Mouse (Mus musculus) intestine, embryonic 16.5 days (tissue): ENCODE measurements around the gene Lmo3. TPM values are rescaled to one million over a fixed set of nuclear protein-coding genes. Genes with fewer than 3 reads are reported as not detected.

ENCODE experiments used
- ATAC-seq: fragments of 200-750 bp; cut with Nextera tagmentation; 2 replicates; pipeline ENCODE4 v1.8.0; 2017; ENCODE audit warnings: moderate TSS enrichment, moderate library complexity
- H3K27ac ChIP-seq: fragments of 300-500 bp; sonication (generic); 2 replicates; pipeline ENCODE4 v1.5.1; 2014; ENCODE audit warnings: mild to moderate bottlenecking, low read length
- H3K27me3 ChIP-seq: fragments of 300-500 bp; sonication (generic); replicated peaks from 2 replicates; pipeline ENCODE4 v1.6.1; 2014; ENCODE audit warnings: low read length, control low read depth, mixed read lengths; ENCODE audit not compliant: control insufficient read depth, insufficient read depth
- H3K36me3 ChIP-seq: fragments of 300-500 bp; sonication (generic); 2 replicates; pipeline ENCODE4 v1.6.1; 2014; ENCODE audit warnings: low read length, control low read depth; ENCODE audit not compliant: control insufficient read depth, insufficient read depth
- H3K4me1 ChIP-seq: fragments of 300-500 bp; sonication (generic); 2 replicates; pipeline ENCODE4 v1.6.1; 2014; ENCODE audit warnings: low read length, control low read depth, mixed read lengths; ENCODE audit not compliant: control insufficient read depth, insufficient read depth
- H3K4me2 ChIP-seq: fragments of 300-500 bp; sonication (generic); 2 replicates; pipeline ENCODE4 v1.6.1; 2014; ENCODE audit warnings: low read depth, low read length, control low read depth
- H3K4me3 ChIP-seq: fragments of 300-500 bp; sonication (generic); 2 replicates; pipeline ENCODE4 v1.5.1; 2014; ENCODE audit warnings: mild to moderate bottlenecking, low read length
- H3K9ac ChIP-seq: fragments of 300-500 bp; sonication (generic); 2 replicates; pipeline ENCODE4 v1.6.1; 2014; ENCODE audit warnings: low read depth, low read length
- H3K9me3 ChIP-seq: fragments of 300-500 bp; sonication (generic); 2 replicates; pipeline ENCODE4 v1.6.1; 2016; ENCODE audit warnings: low read length, control low read depth; ENCODE audit not compliant: control insufficient read depth
- WGBS: fragments of 180-500 bp; shearing (Covaris S2); extraction: QIAGEN DNeasy Blood & Tissue Kit; methylation state at CpG from one replicate; pipeline ENCODE4 v1.1.7; 2014; 5-methylcytosine and 5-hydroxymethylcytosine counted together
- polyA plus RNA-seq: library from polyadenylated mRNA; unstranded; fragments of >200 nt; fragmentation: Nextera tagmentation; extraction: Ambion mirVana; gene quantifications from 2 replicates; pipeline ENCODE4 v1.2.1, GENCODE M21; 2015

Lmo3 gene
- polyA plus RNA-seq, 1 experiment from 2014 or later: 13.3 TPM

- Histone ChIP-seq H3K4me2 (no peak overlapping the region), H3K27ac (no peak overlapping the region), H3K9me3 (no peaks in the 10 kb centered on the region), H3K4me3 (no peak overlapping the region), H3K27me3 (no peaks in the 10 kb centered on the region), H3K9ac (no peak overlapping the region), H3K36me3 (no peaks in the 10 kb centered on the region), H3K4me1 (no peaks in the 10 kb centered on the region)
- WGBS: 46% methylated on average over 6 of the region's 6 CpGs
- ATAC-seq: peak; percentile 72
Observed at GRCm38 (mm10) chr6:138402031-138402430, 179.7 kb downstream of the Lmo3 start.

GRCm38 (mm10) chr6:138398836-138399235, 182.9 kb downstream of the Lmo3 start:
- no peaks in the 10 kb centered on the region for H3K4me1 ChIP-seq
- no peak for ATAC-seq
- 93% methylated on average over 1 of the region's 1 CpGs for WGBS
- H3K27ac ChIP-seq: no peak overlapping the region
- no peaks in the 10 kb centered on the region for H3K36me3 ChIP-seq
- H3K9me3 ChIP-seq: no peaks in the 10 kb centered on the region
- no peak overlapping the region for H3K9ac ChIP-seq
- no peaks in the 10 kb centered on the region for H3K27me3 ChIP-seq
- no peak overlapping the region for H3K4me2 ChIP-seq
- no peak overlapping the region for H3K4me3 ChIP-seq

- Histone ChIP-seq H3K4me1 (no peaks in the 10 kb centered on the region), H3K27me3 (no peaks in the 10 kb centered on the region), H3K36me3 (no peaks in the 10 kb centered on the region), H3K4me3 (no peak overlapping the region), H3K4me2 (no peak overlapping the region), H3K9me3 (no peaks in the 10 kb centered on the region), H3K27ac (no peak overlapping the region), H3K9ac (no peak overlapping the region)
- no peak for ATAC-seq
- WGBS: 72% methylated on average over 5 of the region's 5 CpGs
Observed at GRCm38 (mm10) chr6:138391085-138391484, 190.7 kb downstream of the Lmo3 start.

GRCm38 (mm10) chr6:138388168-138388936, 193.4 kb downstream of the Lmo3 start:
- H3K4me3 ChIP-seq: no peak overlapping the region
- H3K36me3 ChIP-seq: no peaks in the 10 kb centered on the region
- no peak overlapping the region for H3K27ac ChIP-seq
- no peaks in the 10 kb centered on the region for H3K4me1 ChIP-seq
- H3K4me2 ChIP-seq: no peak overlapping the region
- no peak overlapping the region for H3K9ac ChIP-seq
- no peaks in the 10 kb centered on the region for H3K9me3 ChIP-seq
- WGBS: 82% methylated on average over 18 of the region's 18 CpGs
- no peaks in the 10 kb centered on the region for H3K27me3 ChIP-seq
- no peak for ATAC-seq

GRCm38 (mm10) chr6:138383208-138383607, 198.6 kb downstream of the Lmo3 start:
- Histone ChIP-seq H3K27ac (no peak overlapping the region), H3K27me3 (no peaks in the 10 kb centered on the region), H3K4me1 (no peaks in the 10 kb centered on the region), H3K4me3 (no peak overlapping the region), H3K36me3 (no peaks in the 10 kb centered on the region), H3K4me2 (no peak overlapping the region), H3K9ac (no peak overlapping the region), H3K9me3 (no peaks in the 10 kb centered on the region)
- ATAC-seq: no peak
- 83% methylated on average over 1 of the region's 1 CpGs for WGBS

- Histone ChIP-seq H3K36me3 (no peaks in the 10 kb centered on the region), H3K27ac (no peak overlapping the region), H3K4me1 (no peaks in the 10 kb centered on the region), H3K4me2 (no peak overlapping the region), H3K4me3 (no peak overlapping the region), H3K9me3 (no peaks in the 10 kb centered on the region), H3K27me3 (no peaks in the 10 kb centered on the region), H3K9ac (no peak overlapping the region)
- WGBS: 78% methylated on average over 2 of the region's 2 CpGs
- ATAC-seq: no peak
Observed at GRCm38 (mm10) chr6:138371176-138371575, 210.6 kb downstream of the Lmo3 start.

- no peak overlapping the region for H3K4me2 ChIP-seq
- H3K27me3 ChIP-seq: no peaks in the 10 kb centered on the region
- no peaks in the 10 kb centered on the region for H3K4me1 ChIP-seq
- no peak overlapping the region for H3K4me3 ChIP-seq
- 51% methylated on average over 5 of the region's 5 CpGs for WGBS
- no peaks in the 10 kb centered on the region for H3K36me3 ChIP-seq
- no peak for ATAC-seq
- no peak overlapping the region for H3K9ac ChIP-seq
- H3K9me3 ChIP-seq: no peaks in the 10 kb centered on the region
- no peak overlapping the region for H3K27ac ChIP-seq
Observed at GRCm38 (mm10) chr6:138364111-138364510, 217.7 kb downstream of the Lmo3 start.

- 56% methylated on average over 3 of the region's 3 CpGs for WGBS
- peak; percentile 98 for ATAC-seq
Observed at GRCm38 (mm10) chr6:138350587-138351345, 231.0 kb downstream of the Lmo3 start.

GRCm38 (mm10) chr6:138346558-138346957, 235.2 kb downstream of the Lmo3 start:
- ATAC-seq: peak; percentile 32

More at GRCm38 (mm10) chr6:138350587-138351345, 231.0 kb downstream of the Lmo3 start:
- peak overlapping the region; percentile 90 for H3K27ac ChIP-seq
- no peak overlapping the region for H3K4me3 ChIP-seq
- H3K4me1 ChIP-seq: no peaks in the 10 kb centered on the region
- no peak overlapping the region for H3K4me2 ChIP-seq
- no peaks in the 10 kb centered on the region for H3K9me3 ChIP-seq
- H3K36me3 ChIP-seq: no peaks in the 10 kb centered on the region
- no peak overlapping the region for H3K9ac ChIP-seq
- no peaks in the 10 kb centered on the region for H3K27me3 ChIP-seq

More at GRCm38 (mm10) chr6:138346558-138346957, 235.2 kb downstream of the Lmo3 start:
- H3K36me3 ChIP-seq: no peaks in the 10 kb centered on the region
- H3K4me1 ChIP-seq: no peaks in the 10 kb centered on the region
- no peak overlapping the region for H3K27ac ChIP-seq
- H3K4me2 ChIP-seq: no peak overlapping the region
- H3K9ac ChIP-seq: no peak overlapping the region
- H3K9me3 ChIP-seq: no peaks in the 10 kb centered on the region
- WGBS: 60% methylated on average over 4 of the region's 4 CpGs
- H3K4me3 ChIP-seq: no peak overlapping the region
- H3K27me3 ChIP-seq: no peaks in the 10 kb centered on the region
